Mouse (Mus musculus): Measurements from ENCODE around the gene Cdc26. TPM values are rescaled to one million over a fixed set of nuclear protein-coding genes. Genes with fewer than 3 reads are reported as not detected.

Gene Cdc26
- polyA plus RNA-seq, 1 experiment: 31.7 TPM

DNA sequence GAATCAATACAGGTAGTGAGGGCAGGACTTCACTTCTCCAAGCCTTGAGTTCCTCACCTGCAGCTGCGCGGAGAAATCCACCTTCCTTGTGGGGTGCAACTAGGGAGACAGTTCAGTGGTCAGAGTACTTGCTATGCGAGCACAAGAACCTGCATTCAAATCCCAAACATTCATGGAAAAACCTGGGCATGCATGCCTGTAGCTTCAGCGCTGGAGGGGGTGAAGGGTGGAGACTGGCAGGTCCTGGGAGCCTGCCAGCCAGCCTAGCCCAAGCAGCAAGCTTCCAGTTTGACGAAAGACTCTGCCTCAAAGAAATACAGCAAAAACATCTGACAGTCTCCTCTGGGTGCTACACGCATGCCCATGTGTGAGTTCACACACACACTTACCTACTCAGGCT, 26.6 kb upstream of the Cdc26 start, which contains the start of gene Rnf183:
TSS of gene Rnf183 (minus strand) at position 172 of the 400 bp plus-strand sequence.
- H3K27ac ChIP-seq (ENCODE audit: insufficient read depth, low read depth, low read length): peak within 1 kb of the TSS; percentile 96
- H3K4me3 ChIP-seq (ENCODE audit: insufficient read depth, low read depth, low read length): peak within 1 kb of the TSS; percentile 52
- 46% methylated on average over 6 of the region's 6 CpGs for WGBS
- TF ChIP-seq CTCF (conservative IDR thresholded peaks at IDR 0.05; ENCODE audit: insufficient read depth, insufficient read length, low read depth, low read length) (no peak), POLR2A (IDR thresholded peaks at IDR 0.05; ENCODE audit: low read depth, low read length) (no peak)
- DNase-seq: peak; percentile 86
- no peaks in the 10 kb centered on the region for H3K27me3 ChIP-seq (replicated peaks; ENCODE audit: control insufficient read depth, insufficient read depth, low read length)
- H3K4me1 ChIP-seq (ENCODE audit: control insufficient read depth, insufficient read depth, low read length): peaks cover 21% of the 10 kb centered on the region
- H3K36me3 ChIP-seq (ENCODE audit: control insufficient read depth, insufficient read depth, low read length): no peaks in the 10 kb centered on the region

DNA sequence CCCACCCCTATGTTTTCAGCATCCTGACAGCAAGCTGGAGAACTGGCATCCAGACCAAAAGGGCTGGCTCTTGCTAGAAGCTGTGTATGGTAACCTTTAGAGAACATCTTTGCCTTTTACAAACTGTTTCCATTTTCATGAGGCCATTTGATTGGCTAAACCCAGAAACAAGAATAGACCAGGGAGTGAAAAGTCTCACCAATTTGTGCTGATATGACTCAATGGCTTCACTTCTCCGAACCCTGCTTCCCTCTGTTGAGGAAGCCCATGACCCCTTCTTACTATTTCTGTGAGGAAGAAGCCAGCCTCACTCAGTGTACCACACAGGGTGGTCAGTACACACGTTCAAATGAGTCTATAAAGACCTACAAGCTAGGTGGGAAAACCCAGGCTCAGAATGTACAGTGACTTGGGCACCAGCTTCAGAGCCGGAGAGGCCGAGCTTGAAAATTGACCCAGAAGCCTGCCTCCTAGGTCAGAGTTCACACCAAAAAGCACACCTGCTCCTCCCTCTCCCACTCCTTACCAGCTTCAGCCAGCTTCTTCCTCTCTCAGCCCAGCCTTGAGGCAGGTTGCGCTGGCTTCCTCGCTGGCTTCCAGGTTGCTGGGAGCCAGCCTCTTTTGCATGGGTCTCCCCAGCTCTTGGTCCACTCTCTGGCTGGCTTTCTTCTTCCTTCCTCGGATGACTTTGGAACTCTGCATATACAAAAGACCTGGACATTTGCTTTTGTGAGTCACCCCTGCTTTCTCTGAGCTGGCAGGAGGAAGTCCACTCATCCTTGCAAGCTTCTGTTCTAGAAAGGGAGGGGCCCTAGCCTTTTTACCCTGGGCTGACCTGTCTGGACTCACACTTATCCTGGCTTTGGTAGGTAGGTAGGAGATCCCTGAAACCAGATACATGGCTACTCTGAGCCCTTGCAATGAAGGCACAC, 25.8 kb upstream of the Cdc26 start:
- Histone ChIP-seq H3K27me3 (replicated peaks; ENCODE audit: control insufficient read depth, insufficient read depth, low read length) (no peaks in the 10 kb centered on the region), H3K4me3 (ENCODE audit: insufficient read depth, low read depth, low read length) (peak overlapping the region; percentile 52), H3K4me1 (ENCODE audit: control insufficient read depth, insufficient read depth, low read length) (peaks cover 18% of the 10 kb centered on the region), H3K27ac (ENCODE audit: insufficient read depth, low read depth, low read length) (peak overlapping the region; percentile 96), H3K36me3 (ENCODE audit: control insufficient read depth, insufficient read depth, low read length) (no peaks in the 10 kb centered on the region)
- 31% methylated on average over 7 of the region's 7 CpGs for WGBS
- peak; percentile 10 for TF ChIP-seq POLR2A (IDR thresholded peaks at IDR 0.05; ENCODE audit: low read depth, low read length)
- TF ChIP-seq CTCF (conservative IDR thresholded peaks at IDR 0.05; ENCODE audit: insufficient read depth, insufficient read length, low read depth, low read length): no peak
- peak; percentile 83 for DNase-seq

DNA sequence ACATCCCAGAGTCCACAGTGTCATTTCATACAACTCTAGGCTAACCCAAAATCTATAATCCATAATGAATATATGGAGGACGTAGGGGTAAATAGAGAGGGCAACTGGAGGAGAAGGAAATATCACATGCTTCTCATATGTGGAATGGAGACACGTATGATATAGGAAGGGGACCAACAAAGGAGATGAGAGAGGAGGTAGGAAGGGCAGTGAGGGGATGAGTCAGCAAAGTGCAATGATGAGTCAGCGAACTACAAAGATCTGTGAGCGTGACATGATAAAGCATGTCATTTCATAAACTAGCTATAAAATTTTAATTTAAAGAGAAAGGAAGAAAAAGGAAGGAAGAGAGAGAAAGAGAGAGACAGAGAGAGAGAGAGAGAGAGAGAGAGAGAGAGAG, 23.1 kb upstream of the Cdc26 start:
- Histone ChIP-seq H3K4me1 (ENCODE audit: control insufficient read depth, insufficient read depth, low read length) (peaks cover 2% of the 10 kb centered on the region; the same call in 1 of the 2 replicates), H3K36me3 (ENCODE audit: control insufficient read depth, insufficient read depth, low read length) (no peaks in the 10 kb centered on the region), H3K27me3 (replicated peaks; ENCODE audit: control insufficient read depth, insufficient read depth, low read length) (no peaks in the 10 kb centered on the region), H3K27ac (ENCODE audit: insufficient read depth, low read depth, low read length) (no peak overlapping the region), H3K4me3 (ENCODE audit: insufficient read depth, low read depth, low read length) (no peak overlapping the region)
- TF ChIP-seq CTCF (conservative IDR thresholded peaks at IDR 0.05; ENCODE audit: insufficient read depth, insufficient read length, low read depth, low read length): no peak
- no peak for TF ChIP-seq POLR2A (IDR thresholded peaks at IDR 0.05; ENCODE audit: low read depth, low read length)
- no peak for DNase-seq
- 69% methylated on average over 4 of the region's 4 CpGs for WGBS

DNA sequence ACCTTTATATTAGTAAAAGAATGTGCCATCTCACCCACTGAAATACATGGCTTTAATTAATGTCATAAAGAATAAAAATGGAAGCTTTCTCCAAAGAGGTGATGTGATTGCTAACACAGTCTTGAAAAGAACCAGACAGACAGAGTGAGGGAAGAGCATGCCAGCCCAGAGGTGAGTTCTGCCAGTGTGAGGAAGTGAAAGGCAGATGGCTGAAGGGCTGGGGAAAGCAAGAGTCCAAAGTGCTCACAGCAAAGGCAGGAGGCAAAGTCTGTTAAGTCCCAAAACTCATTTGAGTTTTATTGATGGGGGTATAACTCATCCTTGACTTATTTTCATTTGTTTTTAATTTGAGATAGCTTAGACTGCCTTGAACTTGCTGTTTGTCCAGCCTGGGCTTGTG, 22.2 kb upstream of the Cdc26 start:
- TF ChIP-seq POLR2A (IDR thresholded peaks at IDR 0.05; ENCODE audit: low read depth, low read length) (no peak), CTCF (conservative IDR thresholded peaks at IDR 0.05; ENCODE audit: insufficient read depth, insufficient read length, low read depth, low read length) (no peak)
- Histone ChIP-seq H3K27ac (ENCODE audit: insufficient read depth, low read depth, low read length) (no peak overlapping the region), H3K27me3 (replicated peaks; ENCODE audit: control insufficient read depth, insufficient read depth, low read length) (no peaks in the 10 kb centered on the region), H3K4me3 (ENCODE audit: insufficient read depth, low read depth, low read length) (no peak overlapping the region), H3K4me1 (ENCODE audit: control insufficient read depth, insufficient read depth, low read length) (peaks cover 2% of the 10 kb centered on the region; the same call in 1 of the 2 replicates), H3K36me3 (ENCODE audit: control insufficient read depth, insufficient read depth, low read length) (no peaks in the 10 kb centered on the region)
- DNase-seq: peak; percentile 49

DNA sequence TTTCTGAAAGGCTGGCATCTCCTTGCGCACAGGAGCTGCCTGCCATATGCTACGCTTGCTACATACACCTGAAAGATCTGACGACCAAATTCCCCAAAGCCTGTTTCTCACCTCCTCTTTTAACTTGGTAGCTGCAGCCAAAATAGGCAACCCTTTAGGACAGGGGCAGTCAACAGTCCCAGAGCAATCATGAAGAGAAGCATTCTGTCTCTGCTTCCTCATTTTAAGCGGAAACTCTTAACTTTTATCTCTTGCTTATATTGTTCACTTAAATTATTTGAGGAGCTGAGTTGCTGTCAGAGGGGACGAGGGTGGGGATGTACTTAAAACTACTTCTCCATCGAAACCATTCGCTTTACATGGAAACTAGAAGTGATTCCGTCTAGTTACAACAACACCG, 21.2 kb upstream of the Cdc26 start:
- Histone ChIP-seq H3K4me1 (ENCODE audit: control insufficient read depth, insufficient read depth, low read length) (no peaks in the 10 kb centered on the region; the same call in 1 of the 2 replicates), H3K27me3 (replicated peaks; ENCODE audit: control insufficient read depth, insufficient read depth, low read length) (no peaks in the 10 kb centered on the region), H3K36me3 (ENCODE audit: control insufficient read depth, insufficient read depth, low read length) (peaks cover 2% of the 10 kb centered on the region; the same call in 1 of the 2 replicates), H3K27ac (ENCODE audit: insufficient read depth, low read depth, low read length) (no peak overlapping the region), H3K4me3 (ENCODE audit: insufficient read depth, low read depth, low read length) (no peak overlapping the region)
- 91% methylated on average over 9 of the region's 9 CpGs for WGBS
- no peak for DNase-seq
- no peak for TF ChIP-seq POLR2A (IDR thresholded peaks at IDR 0.05; ENCODE audit: low read depth, low read length)
- no peak for TF ChIP-seq CTCF (conservative IDR thresholded peaks at IDR 0.05; ENCODE audit: insufficient read depth, insufficient read length, low read depth, low read length)

DNA sequence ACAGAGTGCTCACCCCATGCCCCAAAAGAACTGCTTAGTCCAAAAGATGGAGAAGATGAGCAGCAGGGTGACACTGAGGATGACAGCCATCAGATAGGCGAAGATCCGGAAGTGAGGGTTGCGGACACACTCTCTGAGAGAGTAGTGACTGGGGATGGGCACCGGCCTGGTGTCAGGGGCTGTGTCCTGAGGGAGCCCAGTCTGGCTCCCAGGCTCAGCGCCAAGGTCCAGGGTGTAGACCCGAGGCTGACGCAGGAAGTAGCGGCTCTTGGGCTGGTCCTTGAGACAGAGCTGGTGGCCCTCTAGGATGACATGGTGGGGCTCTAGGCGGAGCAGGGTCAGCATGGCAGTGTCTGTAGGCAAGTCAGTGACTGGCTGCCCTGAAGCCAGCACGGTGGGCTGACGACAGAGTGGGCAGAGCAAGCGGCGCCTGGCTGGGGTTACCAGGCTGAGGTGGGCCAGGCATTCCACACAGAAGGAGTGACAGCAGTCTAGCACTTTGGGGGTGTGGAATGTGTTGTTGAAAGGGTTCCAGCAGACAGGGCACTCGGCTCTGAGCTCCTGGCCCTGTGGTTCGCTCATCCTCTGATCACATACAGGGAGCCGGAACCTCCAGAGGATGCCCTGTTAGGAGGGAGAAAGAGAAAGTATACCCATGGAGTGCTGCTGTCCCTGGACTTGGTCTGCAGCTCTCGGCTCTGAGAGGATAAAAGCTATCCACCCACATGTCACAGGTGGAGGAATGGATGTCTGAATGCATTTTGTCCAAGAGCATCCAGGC, 19.7 kb upstream of the Cdc26 start:
- H3K27ac ChIP-seq (ENCODE audit: insufficient read depth, low read depth, low read length): no peak overlapping the region
- DNase-seq: no peak
- WGBS: 75% methylated on average over 17 of the region's 17 CpGs
- no peaks in the 10 kb centered on the region for H3K27me3 ChIP-seq (replicated peaks; ENCODE audit: control insufficient read depth, insufficient read depth, low read length)
- H3K4me3 ChIP-seq (ENCODE audit: insufficient read depth, low read depth, low read length): no peak overlapping the region
- TF ChIP-seq CTCF (conservative IDR thresholded peaks at IDR 0.05; ENCODE audit: insufficient read depth, insufficient read length, low read depth, low read length) (no peak), POLR2A (IDR thresholded peaks at IDR 0.05; ENCODE audit: low read depth, low read length) (no peak)
- peaks cover 4% of the 10 kb centered on the region; the same call in 1 of the 2 replicates for H3K36me3 ChIP-seq (ENCODE audit: control insufficient read depth, insufficient read depth, low read length)
- no peaks in the 10 kb centered on the region; the same call in 1 of the 2 replicates for H3K4me1 ChIP-seq (ENCODE audit: control insufficient read depth, insufficient read depth, low read length)

Data from kidney, adult 2 months (tissue).